Mouse (Mus musculus): ENCODE results near the gene Rasa4. TPM values are rescaled to one million over a fixed set of nuclear protein-coding genes. Genes with fewer than 3 reads are reported as not detected.

The Rasa4 gene
- polyA plus RNA-seq, 1 experiment from 2014 or later: 8.1 TPM

GRCm38 (mm10) chr5:136137658-136138274 is 54.0 kb downstream of the Rasa4 start:
- H3K4me3 ChIP-seq (ENCODE audit: low read depth, low read length): no peak overlapping the region
- no peaks in the 10 kb centered on the region for H3K9me3 ChIP-seq (ENCODE audit: control insufficient read depth)
- no peaks in the 10 kb centered on the region for H3K27me3 ChIP-seq (replicated peaks; ENCODE audit: control insufficient read depth, insufficient read depth, low read length)
- no peak for ATAC-seq
- H3K9ac ChIP-seq (ENCODE audit: low read depth, low read length): no peak overlapping the region
- peak; percentile 76 for TF ChIP-seq CTCF (IDR thresholded peaks at IDR 0.05; ENCODE audit: low read depth)
- H3K4me1 ChIP-seq (replicated peaks; ENCODE audit: control insufficient read depth, insufficient read depth, low read length): no peaks in the 10 kb centered on the region
- 70% methylated on average over 13 of the region's 13 CpGs for WGBS
- no peak overlapping the region for H3K27ac ChIP-seq (ENCODE audit: low read depth, low read length)
- peaks cover 46% of the 10 kb centered on the region for H3K36me3 ChIP-seq (ENCODE audit: control insufficient read depth, insufficient read depth)
- no peak overlapping the region for H3K4me2 ChIP-seq (replicated peaks; ENCODE audit: low read depth)

DNA sequence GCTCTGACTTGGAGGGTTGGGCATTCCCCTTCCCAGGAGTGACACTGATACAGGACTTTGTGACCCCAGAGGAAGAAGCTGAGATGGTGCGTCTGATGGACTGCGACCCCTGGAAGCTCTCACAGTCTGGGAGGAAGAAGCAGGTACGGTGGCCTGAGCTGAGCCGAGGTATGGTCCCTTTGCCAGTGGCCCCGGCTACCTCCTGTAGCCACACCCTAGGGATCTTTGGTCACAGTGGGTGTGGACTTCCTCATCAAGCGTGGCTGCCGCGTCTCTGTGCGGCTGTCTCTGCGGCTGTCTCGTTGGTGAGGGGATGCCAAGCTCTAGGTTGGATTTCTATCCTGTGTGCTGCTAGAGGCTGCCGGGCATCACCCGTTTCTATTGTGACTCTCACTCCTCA is 55.7 kb downstream of the Rasa4 start:
- no peak for ATAC-seq
- H3K4me3 ChIP-seq (ENCODE audit: low read depth, low read length): no peak overlapping the region
- no peak for TF ChIP-seq CTCF (IDR thresholded peaks at IDR 0.05; ENCODE audit: low read depth)

GRCm38 (mm10) chr5:136140057-136140482 is 56.4 kb downstream of the Rasa4 start:
- no peak for TF ChIP-seq CTCF (IDR thresholded peaks at IDR 0.05; ENCODE audit: low read depth)
- Histone ChIP-seq H3K36me3 (ENCODE audit: control insufficient read depth, insufficient read depth) (peaks cover 39% of the 10 kb centered on the region), H3K4me3 (ENCODE audit: low read depth, low read length) (no peak overlapping the region), H3K9me3 (ENCODE audit: control insufficient read depth) (no peaks in the 10 kb centered on the region), H3K4me2 (replicated peaks; ENCODE audit: low read depth) (no peak overlapping the region), H3K4me1 (replicated peaks; ENCODE audit: control insufficient read depth, insufficient read depth, low read length) (no peaks in the 10 kb centered on the region), H3K27ac (ENCODE audit: low read depth, low read length) (0 out of 2 replicates have a peak overlapping the region, but pooled peaks have one; percentile 15), H3K9ac (ENCODE audit: low read depth, low read length) (no peak overlapping the region), H3K27me3 (replicated peaks; ENCODE audit: control insufficient read depth, insufficient read depth, low read length) (no peaks in the 10 kb centered on the region)
- ATAC-seq: no peak
- WGBS: 90% methylated on average over 10 of the region's 10 CpGs

More for the DNA sequence above, 55.7 kb downstream of the Rasa4 start:
- Histone ChIP-seq H3K36me3 (ENCODE audit: control insufficient read depth, insufficient read depth) (peaks cover 39% of the 10 kb centered on the region), H3K4me1 (replicated peaks; ENCODE audit: control insufficient read depth, insufficient read depth, low read length) (no peaks in the 10 kb centered on the region), H3K9ac (ENCODE audit: low read depth, low read length) (no peak overlapping the region), H3K4me2 (replicated peaks; ENCODE audit: low read depth) (no peak overlapping the region), H3K9me3 (ENCODE audit: control insufficient read depth) (no peaks in the 10 kb centered on the region), H3K27me3 (replicated peaks; ENCODE audit: control insufficient read depth, insufficient read depth, low read length) (no peaks in the 10 kb centered on the region), H3K27ac (ENCODE audit: low read depth, low read length) (no peak overlapping the region)
- WGBS: 59% methylated on average over 13 of the region's 13 CpGs

DNA sequence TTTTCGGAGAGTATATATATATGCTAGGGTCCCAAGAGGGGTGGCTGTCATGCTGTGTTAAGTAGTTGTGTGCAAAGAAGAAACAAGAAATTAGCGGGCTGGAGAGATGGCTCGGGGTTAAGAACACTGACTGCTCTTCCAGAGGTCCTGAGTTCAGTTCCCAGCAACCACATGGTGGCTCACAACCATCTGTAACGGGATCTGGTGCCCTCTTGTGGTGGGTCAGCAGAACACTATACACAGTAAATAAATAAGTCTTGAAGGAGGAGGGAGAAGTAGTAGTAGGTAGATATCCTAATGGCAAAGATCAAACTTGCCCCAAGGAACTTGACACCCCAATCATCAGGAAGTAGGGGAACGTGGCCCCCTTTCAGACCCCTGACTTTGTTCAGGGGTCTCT is 59.0 kb downstream of the Rasa4 start:
- TF ChIP-seq CTCF (IDR thresholded peaks at IDR 0.05; ENCODE audit: low read depth): peak; percentile 48
- H3K9me3 ChIP-seq (ENCODE audit: control insufficient read depth): no peaks in the 10 kb centered on the region
- no peak overlapping the region for H3K9ac ChIP-seq (ENCODE audit: low read depth, low read length)
- H3K4me3 ChIP-seq (ENCODE audit: low read depth, low read length): no peak overlapping the region
- no peaks in the 10 kb centered on the region for H3K4me1 ChIP-seq (replicated peaks; ENCODE audit: control insufficient read depth, insufficient read depth, low read length)
- no peaks in the 10 kb centered on the region for H3K27me3 ChIP-seq (replicated peaks; ENCODE audit: control insufficient read depth, insufficient read depth, low read length)
- whole genome bisulfite sequencing: 91% methylated on average over 5 of the region's 5 CpGs
- H3K27ac ChIP-seq (ENCODE audit: low read depth, low read length): no peak overlapping the region
- no peak for ATAC-seq
- H3K4me2 ChIP-seq (replicated peaks; ENCODE audit: low read depth): no peak overlapping the region
- peaks cover 39% of the 10 kb centered on the region for H3K36me3 ChIP-seq (ENCODE audit: control insufficient read depth, insufficient read depth)

GRCm38 (mm10) chr5:136143161-136143755 is 59.5 kb downstream of the Rasa4 start:
- H3K4me2 ChIP-seq (replicated peaks; ENCODE audit: low read depth): no peak overlapping the region
- no peaks in the 10 kb centered on the region for H3K27me3 ChIP-seq (replicated peaks; ENCODE audit: control insufficient read depth, insufficient read depth, low read length)
- no peaks in the 10 kb centered on the region for H3K4me1 ChIP-seq (replicated peaks; ENCODE audit: control insufficient read depth, insufficient read depth, low read length)
- no peaks in the 10 kb centered on the region for H3K9me3 ChIP-seq (ENCODE audit: control insufficient read depth)
- ATAC-seq: no peak
- peaks cover 37% of the 10 kb centered on the region for H3K36me3 ChIP-seq (ENCODE audit: control insufficient read depth, insufficient read depth)
- H3K9ac ChIP-seq (ENCODE audit: low read depth, low read length): no peak overlapping the region
- peak; percentile 53 for TF ChIP-seq CTCF (IDR thresholded peaks at IDR 0.05; ENCODE audit: low read depth)
- no peak overlapping the region for H3K4me3 ChIP-seq (ENCODE audit: low read depth, low read length)
- 85% methylated on average over 6 of the region's 6 CpGs for WGBS
- no peak overlapping the region for H3K27ac ChIP-seq (ENCODE audit: low read depth, low read length)

DNA sequence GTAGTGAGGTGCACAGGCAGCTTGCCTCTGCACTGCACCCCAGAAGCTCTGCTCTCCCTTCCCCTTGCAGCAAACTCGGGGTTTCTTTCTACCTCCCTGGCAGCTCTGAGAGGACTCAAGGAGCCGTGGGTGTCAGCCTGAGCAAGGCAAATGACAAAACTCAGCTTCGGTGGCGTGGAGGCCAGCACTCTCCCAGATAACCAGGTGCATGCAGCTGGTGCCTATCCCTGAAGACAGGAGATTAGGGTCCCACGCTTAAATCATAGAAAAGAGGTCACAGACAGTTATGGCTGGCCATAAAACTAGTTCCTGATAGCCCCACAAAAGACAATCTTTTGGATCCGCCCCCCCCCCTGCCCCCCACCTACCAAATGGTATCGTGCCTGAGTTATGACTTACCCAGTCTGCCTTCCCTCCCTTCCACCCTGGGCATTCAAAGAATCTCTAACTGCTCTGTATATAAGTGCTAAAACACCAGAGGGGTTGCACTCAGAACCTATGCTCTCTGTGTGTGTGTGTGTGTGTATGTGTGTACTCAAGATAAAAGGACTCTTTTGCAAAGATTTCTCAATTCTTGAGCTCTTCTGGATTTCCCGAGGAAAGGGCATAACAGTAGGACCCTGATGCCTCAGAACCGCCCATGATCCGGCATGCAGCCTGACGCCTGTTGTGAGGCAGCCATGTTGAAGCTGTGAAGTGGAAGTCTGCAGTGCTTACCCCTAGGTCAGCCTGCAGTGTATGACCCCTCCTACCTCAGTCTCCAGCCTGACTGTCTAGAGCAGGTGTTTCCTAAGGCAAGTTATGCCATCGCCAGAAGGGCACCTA is 61.1 kb downstream of the Rasa4 start:
- no peak for TF ChIP-seq CTCF (IDR thresholded peaks at IDR 0.05; ENCODE audit: low read depth)
- Histone ChIP-seq H3K4me3 (ENCODE audit: low read depth, low read length) (no peak overlapping the region), H3K27ac (ENCODE audit: low read depth, low read length) (no peak overlapping the region), H3K4me2 (replicated peaks; ENCODE audit: low read depth) (no peak overlapping the region), H3K27me3 (replicated peaks; ENCODE audit: control insufficient read depth, insufficient read depth, low read length) (no peaks in the 10 kb centered on the region), H3K9me3 (ENCODE audit: control insufficient read depth) (no peaks in the 10 kb centered on the region), H3K9ac (ENCODE audit: low read depth, low read length) (no peak overlapping the region), H3K36me3 (ENCODE audit: control insufficient read depth, insufficient read depth) (peaks cover 26% of the 10 kb centered on the region), H3K4me1 (replicated peaks; ENCODE audit: control insufficient read depth, insufficient read depth, low read length) (no peaks in the 10 kb centered on the region)
- 32% methylated on average over 12 of the region's 12 CpGs for WGBS
- no peak for ATAC-seq

Data from intestine, postnatal 0 days (tissue).